Mouse (Mus musculus) olfactory bulb, adult 2 months (tissue): ENCODE data around the gene Rxfp3.

ENCODE experiments used
- CTCF ChIP-seq: fragments of 200-500 bp; IDR thresholded peaks from 2 replicates; pipeline ENCODE4 v1.5.1; 2012; ENCODE audit warnings: low read depth, mild to moderate bottlenecking, low read length, moderate library complexity; ENCODE audit not compliant: insufficient read depth
- POLR2A ChIP-seq: fragments of 200-500 bp; IDR thresholded peaks from 2 replicates; pipeline ENCODE4 v1.6.1; 2012; ENCODE audit warnings: mild to moderate bottlenecking, low read depth, low read length, moderate library complexity; ENCODE audit not compliant: insufficient read depth

DNA sequence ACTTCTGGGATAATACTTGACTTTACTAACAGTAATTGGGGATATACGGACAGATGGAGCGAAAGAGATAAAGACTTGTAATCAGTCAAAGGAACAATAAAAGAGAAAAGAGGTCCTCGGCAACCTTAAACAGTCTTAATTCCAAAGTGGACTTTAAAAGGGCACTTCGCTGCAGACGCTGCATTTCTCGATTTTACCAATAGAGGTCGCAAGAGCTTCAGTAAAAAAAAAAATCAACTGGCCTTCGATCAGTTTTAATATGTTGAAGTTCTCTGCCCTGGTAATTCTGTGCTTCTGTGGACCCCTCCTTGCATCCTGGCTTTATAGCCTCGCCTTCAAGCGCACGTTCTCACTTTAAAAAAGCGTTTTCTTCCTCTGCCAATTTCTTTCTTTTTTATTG lies 685 bp upstream of the Rxfp3 start:
- TF ChIP-seq CTCF (no peak), POLR2A (no peak)
